Mouse (Mus musculus) hindbrain, postnatal 0 days (tissue): ENCODE measurements around the gene Zdhhc18. TPM values are rescaled to one million over a fixed set of nuclear protein-coding genes. Genes with fewer than 3 reads are reported as not detected.
A peak's percentile ranks its signal among the peaks of the same experiment; 100 is the strongest.

Experiments used
- ATAC-seq: fragments of 200-750 bp; cut with Nextera tagmentation; 2 replicates; pipeline ENCODE4 v1.8.0; 2017; ENCODE audit warnings: mild to moderate bottlenecking, moderate TSS enrichment, moderate library complexity
- DNase-seq: peaks from one replicate; pipeline ENCODE4 v3.0.0-alpha.2; 2015; ENCODE audit warnings: low spot score
- H3K27ac ChIP-seq: fragments of 300-500 bp; sonication (generic); 2 replicates; pipeline ENCODE4 v1.5.1; 2014; ENCODE audit warnings: mild to moderate bottlenecking
- H3K27me3 ChIP-seq: fragments of 300-500 bp; sonication (generic); 2 replicates; pipeline ENCODE4 v1.6.1; 2014; ENCODE audit warnings: low read length, mixed read lengths; ENCODE audit not compliant: insufficient read depth
- H3K36me3 ChIP-seq: fragments of 300-500 bp; sonication (generic); 2 replicates; pipeline ENCODE4 v1.6.1; 2014; ENCODE audit warnings: low read length, mixed read lengths; ENCODE audit not compliant: insufficient read depth
- H3K4me1 ChIP-seq: fragments of 300-500 bp; sonication (generic); 2 replicates; pipeline ENCODE4 v1.6.1; 2014; ENCODE audit warnings: antibody characterized with exemption, low read length, mixed read lengths; ENCODE audit not compliant: insufficient read depth
- H3K4me2 ChIP-seq: fragments of 300-500 bp; sonication (generic); 2 replicates; pipeline ENCODE4 v1.6.1; 2014; ENCODE audit warnings: low read depth, mild to moderate bottlenecking, low read length, moderate library complexity, mixed read lengths
- H3K4me3 ChIP-seq: fragments of 300-500 bp; sonication (generic); 2 replicates; pipeline ENCODE4 v1.5.1; 2014; ENCODE audit warnings: low read length
- H3K9ac ChIP-seq: fragments of 300-500 bp; sonication (generic); replicated peaks from 2 replicates; pipeline ENCODE4 v1.6.1; 2014; ENCODE audit warnings: mild to moderate bottlenecking, low read length, moderate library complexity, mixed read lengths
- H3K9me3 ChIP-seq: fragments of 300-500 bp; sonication (generic); 2 replicates; pipeline ENCODE4 v1.6.1; 2016; ENCODE audit warnings: low read length, mixed read lengths
- CTCF ChIP-seq: IDR thresholded peaks from 2 replicates; pipeline ENCODE4 v1.5.1; 2016; ENCODE audit warnings: antibody characterized with exemption, control low read depth, low read depth
- WGBS: fragments of 180-500 bp; shearing (Covaris S2); extraction: QIAGEN DNeasy Blood & Tissue Kit; methylation state at CpG from one replicate; pipeline ENCODE4 v1.1.7; 2014; 5-methylcytosine and 5-hydroxymethylcytosine counted together
- polyA plus RNA-seq: library from polyadenylated mRNA; unstranded; fragments of >200 nt; fragmentation: Nextera tagmentation; extraction: Ambion mirVana; gene quantifications from 2 replicates; pipeline ENCODE4 v1.2.1, GENCODE M21; 2015
- total RNA-seq: library from RNA; depleted of rRNA; stranded (reverse); fragments of >200 nt; gene quantifications from 2 replicates; pipeline ENCODE4 v1.2.3, GENCODE M21; 2014

Zdhhc18 gene
- total and polyA plus RNA-seq, 2 experiments from 2014 or later: 8.2 to 22.6 TPM

DNA sequence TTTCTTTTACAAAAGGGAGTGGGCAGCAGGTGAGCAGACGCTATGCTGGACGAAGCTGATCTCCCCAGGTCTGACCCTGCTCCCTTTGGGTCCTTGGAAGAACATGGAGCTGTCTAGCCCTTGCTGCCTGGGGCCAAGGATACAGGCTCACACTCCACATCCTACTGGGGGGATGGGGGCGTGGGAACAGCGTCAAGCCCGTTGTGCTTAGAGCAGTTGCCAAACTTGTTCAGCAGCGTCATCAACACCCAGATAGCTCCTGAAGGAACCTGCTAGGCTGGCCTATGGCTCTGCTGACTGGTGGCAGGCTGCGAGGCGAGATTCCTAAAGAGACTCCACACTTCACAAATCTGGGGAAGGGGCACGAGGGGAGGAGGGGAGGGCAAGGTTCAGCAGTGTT is 44.6 kb downstream of the Zdhhc18 start:
- peaks cover 12% of the 10 kb centered on the region for H3K27me3 ChIP-seq
- H3K4me1 ChIP-seq: no peaks in the 10 kb centered on the region
- TF ChIP-seq CTCF: no peak
- DNase-seq: no peak
- no peak overlapping the region for H3K4me2 ChIP-seq
- H3K27ac ChIP-seq: no peak overlapping the region
- no peaks in the 10 kb centered on the region for H3K9me3 ChIP-seq
- H3K36me3 ChIP-seq: peaks cover 33% of the 10 kb centered on the region
- 51% methylated on average over 9 of the region's 9 CpGs for WGBS
- no peak overlapping the region for H3K9ac ChIP-seq
- H3K4me3 ChIP-seq: no peak overlapping the region
- ATAC-seq: no peak

DNA sequence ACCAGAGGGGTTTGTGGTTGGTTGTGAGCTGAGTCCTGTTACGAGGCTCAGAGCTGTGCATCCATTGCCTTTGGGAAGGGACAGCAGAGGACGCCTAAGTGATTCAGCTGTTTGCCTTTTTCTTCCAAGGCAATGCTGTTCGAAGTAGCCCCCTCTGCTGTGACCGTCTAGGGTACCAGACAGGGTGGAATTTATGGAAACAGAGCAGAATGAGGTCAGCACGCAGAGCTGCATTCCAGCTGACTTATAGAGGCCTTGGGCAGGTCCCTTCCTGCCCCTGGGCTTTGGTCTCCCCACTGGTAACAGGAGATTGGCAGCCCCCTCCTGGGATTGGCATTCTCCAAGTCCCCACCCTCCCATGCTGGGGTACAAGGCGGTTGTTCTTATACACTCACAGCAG is 45.1 kb downstream of the Zdhhc18 start:
- DNase-seq (no peak), ATAC-seq (no peak)
- H3K4me1 ChIP-seq: peaks cover 1% of the 10 kb centered on the region
- WGBS: 54% methylated on average over 6 of the region's 6 CpGs
- no peak overlapping the region for H3K4me2 ChIP-seq
- peaks cover 33% of the 10 kb centered on the region for H3K36me3 ChIP-seq
- H3K4me3 ChIP-seq: no peak overlapping the region
- peaks cover 17% of the 10 kb centered on the region for H3K27me3 ChIP-seq
- H3K27ac ChIP-seq: no peak overlapping the region
- TF ChIP-seq CTCF: no peak
- H3K9ac ChIP-seq: no peak overlapping the region
- H3K9me3 ChIP-seq: no peaks in the 10 kb centered on the region

DNA sequence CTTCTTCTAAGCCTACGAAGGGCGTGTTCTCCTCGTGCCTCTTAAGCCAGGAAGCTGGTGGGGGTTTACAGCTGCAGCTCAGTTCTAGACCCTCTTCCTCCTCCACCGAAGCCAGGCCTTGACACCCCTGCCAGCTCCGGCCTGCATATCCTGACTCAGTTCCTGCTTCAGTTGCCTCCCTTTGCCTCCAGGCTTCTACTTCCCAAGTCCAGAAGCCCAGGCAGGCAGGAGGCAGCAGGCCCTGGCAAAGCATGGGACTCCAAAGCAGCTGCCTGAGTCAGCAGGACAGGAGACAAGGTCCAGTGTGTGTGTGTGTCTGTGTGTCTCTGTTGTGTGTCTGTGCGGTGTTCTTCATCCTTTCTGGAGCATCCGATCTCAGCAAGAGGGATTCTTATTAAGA is 45.8 kb downstream of the Zdhhc18 start:
- 79% methylated on average over 7 of the region's 7 CpGs for WGBS
- H3K27me3 ChIP-seq: peaks cover 22% of the 10 kb centered on the region
- no peak overlapping the region for H3K4me2 ChIP-seq
- DNase-seq (no peak), ATAC-seq (no peak)
- peaks cover 33% of the 10 kb centered on the region for H3K36me3 ChIP-seq
- H3K27ac ChIP-seq: no peak overlapping the region
- H3K9ac ChIP-seq: no peak overlapping the region
- peaks cover 7% of the 10 kb centered on the region for H3K4me1 ChIP-seq
- no peaks in the 10 kb centered on the region for H3K9me3 ChIP-seq
- H3K4me3 ChIP-seq: no peak overlapping the region
- no peak for TF ChIP-seq CTCF

GRCm38 (mm10) chr4:133603056-133603455 is 46.9 kb downstream of the Zdhhc18 start:
- Histone ChIP-seq H3K9me3 (no peaks in the 10 kb centered on the region), H3K36me3 (peaks cover 28% of the 10 kb centered on the region), H3K9ac (no peak overlapping the region), H3K4me2 (no peak overlapping the region), H3K27me3 (peaks cover 28% of the 10 kb centered on the region), H3K27ac (no peak overlapping the region), H3K4me1 (peaks cover 8% of the 10 kb centered on the region), H3K4me3 (no peak overlapping the region)
- ATAC-seq (no peak), DNase-seq (no peak)
- no peak for TF ChIP-seq CTCF
- 94% methylated on average over 5 of the region's 5 CpGs for WGBS

- Histone ChIP-seq H3K4me1 (peaks cover 8% of the 10 kb centered on the region), H3K9ac (no peak within 1 kb of the TSS), H3K36me3 (peaks cover 21% of the 10 kb centered on the region), H3K27me3 (peaks cover 28% of the 10 kb centered on the region), H3K9me3 (no peaks in the 10 kb centered on the region), H3K27ac (no peak within 1 kb of the TSS), H3K4me2 (0 out of 2 replicates have a peak within 1 kb of the TSS, but pooled peaks have one; percentile 13), H3K4me3 (no peak within 1 kb of the TSS)
- peak; percentile 44 for TF ChIP-seq CTCF
- 5% methylated on average over 16 of the region's 16 CpGs for WGBS
- DNase-seq: no peak
- no peak for ATAC-seq
Observed at GRCm38 (mm10) chr4:133601721-133602218, 48.2 kb downstream of the Zdhhc18 start, which contains the start of gene Sfn. Sfn (minus strand) TSS chr4:133602168.

- Histone ChIP-seq H3K4me2 (peak overlapping the region; percentile 80), H3K9ac (no peak overlapping the region), H3K4me1 (peaks cover 8% of the 10 kb centered on the region), H3K27ac (no peak overlapping the region), H3K36me3 (peaks cover 9% of the 10 kb centered on the region), H3K9me3 (no peaks in the 10 kb centered on the region), H3K27me3 (peaks cover 28% of the 10 kb centered on the region), H3K4me3 (peak overlapping the region; percentile 44)
- no peak for TF ChIP-seq CTCF
- WGBS: 17% methylated on average over 9 of the region's 9 CpGs
- DNase-seq: no peak
- ATAC-seq: no peak
Observed at GRCm38 (mm10) chr4:133600306-133600705, 49.6 kb downstream of the Zdhhc18 start.

GRCm38 (mm10) chr4:133599571-133600073 is 50.3 kb downstream of the Zdhhc18 start:
- peaks cover 9% of the 10 kb centered on the region; the same call in 1 of the 2 replicates for H3K36me3 ChIP-seq
- no peak for TF ChIP-seq CTCF
- peak; percentile 79 for DNase-seq
- H3K9me3 ChIP-seq: no peaks in the 10 kb centered on the region
- H3K4me1 ChIP-seq: peaks cover 8% of the 10 kb centered on the region
- no peak overlapping the region for H3K27ac ChIP-seq
- H3K27me3 ChIP-seq: peaks cover 28% of the 10 kb centered on the region
- ATAC-seq: peak; percentile 91
- WGBS: under 1% methylated on average over 47 of the region's 50 CpGs
- H3K4me3 ChIP-seq: peak overlapping the region; percentile 44
- H3K4me2 ChIP-seq: peak overlapping the region; percentile 80
- peak overlapping the region; percentile 17; the same call in 1 of the 2 replicates for H3K9ac ChIP-seq
